Mouse (Mus musculus) heart, embryonic 14.5 days (tissue): ENCODE results near the gene Myo1f. TPM values are rescaled to one million over a fixed set of nuclear protein-coding genes. Genes with fewer than 3 reads are reported as not detected.
A peak's percentile ranks its signal among the peaks of the same experiment; 100 is the strongest.

Experiments
- ATAC-seq: fragments of 200-750 bp; cut with Nextera tagmentation; 2 replicates; pipeline ENCODE4 v1.8.0; 2017; ENCODE audit warnings: low read depth, moderate TSS enrichment; ENCODE audit not compliant: insufficient number of reproducible peaks, insufficient read depth, low FRiP score
- H3K27ac ChIP-seq, 2 experiments: fragments of 200-500 bp in 1 of 2; fragments of 300-500 bp in 1 of 2; sonication (generic) in 1 of 2; replicated peaks in 1 of 2; 2 replicates each; pipeline ENCODE4 v1.5.1; 2012 to 2014; ENCODE audit warnings: low read depth in 2 of 2, low read length in 2 of 2, control low read depth in 1 of 2, mild to moderate bottlenecking in 1 of 2, mixed read lengths in 1 of 2; ENCODE audit not compliant: control insufficient read depth in 1 of 2, insufficient read depth in 1 of 2
- H3K27me3 ChIP-seq: fragments of 300-500 bp; sonication (generic); 2 replicates; pipeline ENCODE4 v1.6.1; 2014; ENCODE audit warnings: mild to moderate bottlenecking, low read length, control low read depth; ENCODE audit not compliant: control insufficient read depth, insufficient read depth
- H3K36me3 ChIP-seq: fragments of 300-500 bp; sonication (generic); 2 replicates; pipeline ENCODE4 v1.6.1; 2014; ENCODE audit warnings: mild to moderate bottlenecking, control low read depth, low read length, mixed read lengths; ENCODE audit not compliant: control insufficient read depth, insufficient read depth
- H3K4me1 ChIP-seq, 2 experiments: fragments of 200-500 bp in 1 of 2; fragments of 300-500 bp in 1 of 2; sonication (generic) in 1 of 2; 2 replicates each; pipeline ENCODE4 v1.6.1; 2012 to 2014; ENCODE audit warnings: low read length in 2 of 2, control low read depth in 1 of 2, mixed read lengths in 1 of 2; ENCODE audit not compliant: control insufficient read depth in 2 of 2, insufficient read depth in 2 of 2
- H3K4me2 ChIP-seq: fragments of 300-500 bp; sonication (generic); 2 replicates; pipeline ENCODE4 v1.6.1; 2014; ENCODE audit warnings: mild to moderate bottlenecking, low read length
- H3K4me3 ChIP-seq, 2 experiments: fragments of 200-500 bp in 1 of 2; fragments of 300-500 bp in 1 of 2; sonication (generic) in 1 of 2; 2 replicates each; pipeline ENCODE4 v1.5.1; 2012 to 2014; ENCODE audit warnings: low read length in 2 of 2, mild to moderate bottlenecking in 2 of 2, control low read depth in 1 of 2, low read depth in 1 of 2, moderate library complexity in 1 of 2; ENCODE audit not compliant: control insufficient read depth in 1 of 2, insufficient read depth in 1 of 2
- H3K9ac ChIP-seq: fragments of 300-500 bp; sonication (generic); 2 replicates; pipeline ENCODE4 v1.6.1; 2014; ENCODE audit warnings: mild to moderate bottlenecking, low read length
- H3K9me3 ChIP-seq: fragments of 300-500 bp; sonication (generic); 2 replicates; pipeline ENCODE4 v1.6.1; 2016; ENCODE audit warnings: low read length, control low read depth; ENCODE audit not compliant: control insufficient read depth
- WGBS: fragments of 180-500 bp; shearing (Covaris S2); extraction: QIAGEN DNeasy Blood & Tissue Kit; methylation state at CpG from one replicate; pipeline ENCODE4 v1.1.7; 2014; 5-methylcytosine and 5-hydroxymethylcytosine counted together
- polyA plus RNA-seq: library from polyadenylated mRNA; unstranded; fragments of >200 nt; fragmentation: Nextera tagmentation; extraction: Ambion mirVana; gene quantifications from 2 replicates; pipeline ENCODE4 v1.2.1, GENCODE M21; 2014

Myo1f gene
- polyA plus RNA-seq, 1 experiment from 2014 or later = 2.1 TPM

GRCm38 (mm10) chr17:33523918-33524755 lies 31.4 kb upstream of the Myo1f start, which contains the start of gene Adamts10:
Gene Adamts10, plus strand, starts transcription at chr17:33524204.
- Histone ChIP-seq H3K27ac (peak within 1 kb of the TSS; percentile 72 to 73), H3K36me3 (peaks cover 5% of the 10 kb centered on the region), H3K9me3 (no peaks in the 10 kb centered on the region), H3K4me1 (peaks cover 4 to 11% of the 10 kb centered on the region in 2 experiments; a peak in 2 of 4 replicates), H3K27me3 (no peaks in the 10 kb centered on the region), H3K9ac (peak within 1 kb of the TSS; percentile 83), H3K4me2 (peak within 1 kb of the TSS; percentile 75), H3K4me3 (peak within 1 kb of the TSS; percentile 58 to 68)
- ATAC-seq = peak; percentile 71; the same call in 1 of the 2 replicates
- under 1% methylated on average over 41 of the region's 44 CpGs for WGBS

GRCm38 (mm10) chr17:33524806-33525373 lies 30.6 kb upstream of the Myo1f start:
- ATAC-seq = no peak

GRCm38 (mm10) chr17:33526506-33526905 lies 29.0 kb upstream of the Myo1f start:
- peak overlapping the region; percentile 46 to 73; a peak in 2 of 4 replicates for H3K27ac ChIP-seq
- H3K4me2 ChIP-seq = peak overlapping the region; percentile 23; the same call in 1 of the 2 replicates
- no peak overlapping the region for H3K4me3 ChIP-seq
- no peak overlapping the region for H3K9ac ChIP-seq
- WGBS = 55% methylated on average over 3 of the region's 3 CpGs
- peaks cover 28% of the 10 kb centered on the region for H3K36me3 ChIP-seq
- H3K4me1 ChIP-seq = peaks cover 4 to 11% of the 10 kb centered on the region in 2 experiments; a peak in 2 of 4 replicates
- no peaks in the 10 kb centered on the region for H3K27me3 ChIP-seq
- no peaks in the 10 kb centered on the region for H3K9me3 ChIP-seq
- ATAC-seq = no peak

More at GRCm38 (mm10) chr17:33524806-33525373, 30.6 kb upstream of the Myo1f start:
- Histone ChIP-seq H3K27ac (peak overlapping the region; percentile 72 to 73; a peak in 3 of 4 replicates), H3K36me3 (peaks cover 12% of the 10 kb centered on the region), H3K4me3 (peak overlapping the region; percentile 58 to 68), H3K9ac (peak overlapping the region; percentile 83), H3K4me2 (peak overlapping the region; percentile 75), H3K27me3 (no peaks in the 10 kb centered on the region), H3K9me3 (no peaks in the 10 kb centered on the region), H3K4me1 (peaks cover 4 to 11% of the 10 kb centered on the region in 2 experiments; a peak in 2 of 4 replicates)
- WGBS = 34% methylated on average over 2 of the region's 2 CpGs

- Histone ChIP-seq H3K4me2 (no peak overlapping the region), H3K36me3 (peaks cover 70% of the 10 kb centered on the region), H3K9ac (no peak overlapping the region), H3K4me3 (no peak overlapping the region), H3K27me3 (no peaks in the 10 kb centered on the region), H3K4me1 (no peaks in the 10 kb centered on the region), H3K9me3 (no peaks in the 10 kb centered on the region), H3K27ac (no peak overlapping the region)
- no peak for ATAC-seq
- WGBS = 84% methylated on average over 3 of the region's 3 CpGs
Observed at GRCm38 (mm10) chr17:33539106-33539675, 16.3 kb upstream of the Myo1f start.

GRCm38 (mm10) chr17:33539878-33540277 lies 15.6 kb upstream of the Myo1f start:
- no peak overlapping the region for H3K27ac ChIP-seq
- H3K27me3 ChIP-seq = no peaks in the 10 kb centered on the region
- WGBS = 88% methylated on average over 4 of the region's 4 CpGs
- H3K4me1 ChIP-seq = no peaks in the 10 kb centered on the region
- ATAC-seq = no peak
- H3K9ac ChIP-seq = no peak overlapping the region
- no peak overlapping the region for H3K4me2 ChIP-seq
- H3K4me3 ChIP-seq = no peak overlapping the region
- no peaks in the 10 kb centered on the region for H3K9me3 ChIP-seq
- peaks cover 70% of the 10 kb centered on the region for H3K36me3 ChIP-seq

- no peak overlapping the region for H3K4me2 ChIP-seq
- H3K4me1 ChIP-seq = no peaks in the 10 kb centered on the region
- no peaks in the 10 kb centered on the region for H3K9me3 ChIP-seq
- no peak for ATAC-seq
- no peaks in the 10 kb centered on the region for H3K27me3 ChIP-seq
- H3K36me3 ChIP-seq = peaks cover 68% of the 10 kb centered on the region
- no peak overlapping the region for H3K9ac ChIP-seq
- no peak overlapping the region for H3K4me3 ChIP-seq
- H3K27ac ChIP-seq = no peak overlapping the region
- 93% methylated on average over 6 of the region's 6 CpGs for WGBS
Observed at GRCm38 (mm10) chr17:33549212-33549611, 6.3 kb upstream of the Myo1f start.

GRCm38 (mm10) chr17:33550388-33550787 lies 5.1 kb upstream of the Myo1f start:
- Histone ChIP-seq H3K27me3 (no peaks in the 10 kb centered on the region), H3K4me2 (no peak overlapping the region), H3K27ac (no peak overlapping the region), H3K4me3 (no peak overlapping the region), H3K9ac (no peak overlapping the region), H3K4me1 (no peaks in the 10 kb centered on the region), H3K9me3 (no peaks in the 10 kb centered on the region), H3K36me3 (peaks cover 57% of the 10 kb centered on the region)
- no peak for ATAC-seq
- 66% methylated on average over 10 of the region's 10 CpGs for WGBS
